Mouse (Mus musculus): ENCODE results near the gene H2-DMa.

GRCm38 (mm10) chr17:34141448-34141847 lies 22.1 kb downstream of the H2-DMa start:
- no peak for TF ChIP-seq CTCF (IDR thresholded peaks at IDR 0.05; ENCODE audit: borderline replicate concordance, control insufficient read depth, extremely low read depth, insufficient read depth, low read length, poor library complexity)
- no peak for TF ChIP-seq POLR2A (IDR thresholded peaks at IDR 0.05; ENCODE audit: control insufficient read depth, extremely low read depth, insufficient read depth, low read length, poor library complexity)
